Mouse (Mus musculus): ENCODE data around the gene Tmub1. TPM values are rescaled to one million over a fixed set of nuclear protein-coding genes. Genes with fewer than 3 reads are reported as not detected.

The Tmub1 gene
- polyA plus RNA-seq, 1 experiment, result 136 TPM

DNA sequence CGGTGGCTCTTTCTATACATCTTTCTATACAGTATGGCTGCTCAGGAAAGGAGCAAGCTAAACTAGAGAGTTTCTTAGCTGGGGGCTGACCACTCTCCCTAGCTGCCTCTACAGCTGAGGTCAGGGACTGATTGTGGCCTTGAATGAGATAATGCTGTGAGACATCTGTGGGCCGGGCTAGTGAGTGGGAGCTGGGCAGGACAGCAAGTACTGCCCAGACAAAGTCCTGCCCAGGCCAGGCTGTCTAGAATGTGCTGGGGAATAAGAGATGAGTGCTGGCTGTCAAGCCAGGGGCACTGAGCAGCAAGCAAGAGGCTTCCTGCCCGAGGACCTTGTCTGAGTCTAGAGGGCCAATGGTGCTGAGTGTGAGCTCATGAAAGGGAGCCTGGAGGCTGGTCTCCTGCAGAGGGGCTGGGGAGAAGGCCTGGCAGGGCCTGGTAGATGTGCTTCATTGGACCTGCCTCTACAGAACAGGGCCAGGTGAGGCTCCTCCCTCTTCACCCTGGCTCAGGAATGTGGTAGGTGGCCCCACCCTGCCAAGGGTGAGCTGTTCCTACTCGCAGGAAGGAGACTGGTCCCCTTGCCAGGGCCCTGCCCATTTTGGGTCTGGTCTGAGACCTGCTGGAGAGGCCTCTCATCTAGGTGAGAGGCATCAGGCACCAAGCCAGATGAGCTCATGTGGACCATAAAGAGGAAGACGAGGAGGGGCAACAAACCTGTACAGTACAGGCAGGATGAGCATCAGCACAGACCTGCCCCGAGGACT lies 28.0 kb upstream of the Tmub1 start:
- TF ChIP-seq POLR2A (IDR thresholded peaks at IDR 0.05; ENCODE audit: control insufficient read depth, extremely low read depth, insufficient read depth, low read length, poor library complexity) (no peak), CTCF (IDR thresholded peaks at IDR 0.05; ENCODE audit: borderline replicate concordance, control insufficient read depth, extremely low read depth, insufficient read depth, low read length, poor library complexity) (no peak)
- Histone ChIP-seq H3K4me1 (replicated peaks; ENCODE audit: control insufficient read depth, insufficient read depth, low read length) (peaks cover 9% of the 10 kb centered on the region), H3K27me3 (ENCODE audit: control insufficient read depth, insufficient read depth, low read length) (peaks cover 3% of the 10 kb centered on the region; the same call in 1 of the 2 replicates), H3K4me3 (ENCODE audit: control insufficient read depth, insufficient read depth, low read length) (no peak overlapping the region), H3K36me3 (ENCODE audit: control insufficient read depth, insufficient read depth, low read length) (peaks cover 19% of the 10 kb centered on the region), H3K27ac (ENCODE audit: control insufficient read depth, insufficient read depth, low read length) (no peak overlapping the region)
- WGBS, result 96% methylated on average over 6 of the region's 6 CpGs
- DNase-seq, result no peak

- no peak for TF ChIP-seq CTCF (IDR thresholded peaks at IDR 0.05; ENCODE audit: borderline replicate concordance, control insufficient read depth, extremely low read depth, insufficient read depth, low read length, poor library complexity)
- H3K4me3 ChIP-seq (ENCODE audit: control insufficient read depth, insufficient read depth, low read length), result peak overlapping the region; percentile 24
- peak; percentile 56 for DNase-seq
- peaks cover 3% of the 10 kb centered on the region; the same call in 1 of the 2 replicates for H3K27me3 ChIP-seq (ENCODE audit: control insufficient read depth, insufficient read depth, low read length)
- H3K36me3 ChIP-seq (ENCODE audit: control insufficient read depth, insufficient read depth, low read length), result peaks cover 15% of the 10 kb centered on the region
- WGBS, result 2% methylated on average over 67 of the region's 67 CpGs
- peaks cover 9% of the 10 kb centered on the region for H3K4me1 ChIP-seq (replicated peaks; ENCODE audit: control insufficient read depth, insufficient read depth, low read length)
- H3K27ac ChIP-seq (ENCODE audit: control insufficient read depth, insufficient read depth, low read length), result no peak overlapping the region
Observed at GRCm38 (mm10) chr5:24474723-24475261, 27.1 kb upstream of the Tmub1 start.

DNA sequence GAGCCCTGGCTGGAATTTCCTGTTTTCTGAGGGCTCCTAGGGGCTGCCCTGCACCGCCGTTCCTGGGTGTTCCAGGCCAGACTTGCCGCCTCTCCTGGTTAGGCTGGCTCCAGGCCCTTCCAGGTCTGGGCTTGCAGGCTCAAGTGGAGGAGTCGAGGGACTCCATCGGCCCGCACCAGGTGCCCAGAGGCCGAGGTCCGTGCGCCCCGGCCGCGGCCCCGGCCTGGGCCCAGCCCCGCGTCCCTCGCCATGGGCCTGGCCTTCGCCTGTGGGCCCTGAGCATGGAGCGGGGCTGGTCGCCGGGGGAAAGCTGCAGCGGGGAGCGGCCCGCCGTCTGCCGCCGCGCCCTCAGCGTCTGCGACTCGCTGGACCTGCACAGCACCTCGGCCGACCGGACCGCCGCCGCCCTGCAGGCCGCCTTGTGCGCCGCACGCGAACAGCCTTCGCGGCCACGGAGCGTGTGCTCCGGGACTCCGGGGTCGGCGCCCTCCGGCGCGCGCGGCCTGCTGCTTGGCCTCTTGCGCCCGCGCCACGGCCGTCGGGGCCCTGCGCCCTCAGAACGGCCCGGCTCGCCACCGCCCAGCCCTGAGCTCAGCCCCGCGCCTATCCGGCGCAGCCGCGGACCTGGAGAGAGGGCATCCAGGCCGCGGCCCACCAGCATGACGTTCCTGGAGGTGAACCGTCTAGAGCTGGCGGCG lies 26.5 kb upstream of the Tmub1 start:
- 27% methylated on average over 71 of the region's 77 CpGs for WGBS
- TF ChIP-seq POLR2A (IDR thresholded peaks at IDR 0.05; ENCODE audit: control insufficient read depth, extremely low read depth, insufficient read depth, low read length, poor library complexity) (no peak), CTCF (IDR thresholded peaks at IDR 0.05; ENCODE audit: borderline replicate concordance, control insufficient read depth, extremely low read depth, insufficient read depth, low read length, poor library complexity) (no peak)
- peaks cover 9% of the 10 kb centered on the region for H3K4me1 ChIP-seq (replicated peaks; ENCODE audit: control insufficient read depth, insufficient read depth, low read length)
- DNase-seq, result no peak
- H3K4me3 ChIP-seq (ENCODE audit: control insufficient read depth, insufficient read depth, low read length), result peak overlapping the region; percentile 24
- peaks cover 3% of the 10 kb centered on the region; the same call in 1 of the 2 replicates for H3K27me3 ChIP-seq (ENCODE audit: control insufficient read depth, insufficient read depth, low read length)
- peaks cover 11% of the 10 kb centered on the region for H3K36me3 ChIP-seq (ENCODE audit: control insufficient read depth, insufficient read depth, low read length)
- no peak overlapping the region for H3K27ac ChIP-seq (ENCODE audit: control insufficient read depth, insufficient read depth, low read length)

GRCm38 (mm10) chr5:24472884-24473619 lies 25.4 kb upstream of the Tmub1 start:
- Histone ChIP-seq H3K27me3 (ENCODE audit: control insufficient read depth, insufficient read depth, low read length) (peaks cover 3% of the 10 kb centered on the region; the same call in 1 of the 2 replicates), H3K4me3 (ENCODE audit: control insufficient read depth, insufficient read depth, low read length) (no peak overlapping the region), H3K27ac (ENCODE audit: control insufficient read depth, insufficient read depth, low read length) (no peak overlapping the region), H3K36me3 (ENCODE audit: control insufficient read depth, insufficient read depth, low read length) (peaks cover 4% of the 10 kb centered on the region; the same call in 1 of the 2 replicates), H3K4me1 (replicated peaks; ENCODE audit: control insufficient read depth, insufficient read depth, low read length) (peaks cover 9% of the 10 kb centered on the region)
- no peak for DNase-seq
- TF ChIP-seq CTCF (IDR thresholded peaks at IDR 0.05; ENCODE audit: borderline replicate concordance, control insufficient read depth, extremely low read depth, insufficient read depth, low read length, poor library complexity) (no peak), POLR2A (IDR thresholded peaks at IDR 0.05; ENCODE audit: control insufficient read depth, extremely low read depth, insufficient read depth, low read length, poor library complexity) (no peak)
- WGBS, result 89% methylated on average over 7 of the region's 7 CpGs

GRCm38 (mm10) chr5:24470600-24470999 lies 22.9 kb upstream of the Tmub1 start:
- no peak for TF ChIP-seq POLR2A (IDR thresholded peaks at IDR 0.05; ENCODE audit: control insufficient read depth, extremely low read depth, insufficient read depth, low read length, poor library complexity)
- peak; percentile 90 for TF ChIP-seq CTCF (IDR thresholded peaks at IDR 0.05; ENCODE audit: borderline replicate concordance, control insufficient read depth, extremely low read depth, insufficient read depth, low read length, poor library complexity)
- Histone ChIP-seq H3K27ac (ENCODE audit: control insufficient read depth, insufficient read depth, low read length) (no peak overlapping the region), H3K36me3 (ENCODE audit: control insufficient read depth, insufficient read depth, low read length) (no peaks in the 10 kb centered on the region), H3K4me3 (ENCODE audit: control insufficient read depth, insufficient read depth, low read length) (no peak overlapping the region), H3K4me1 (replicated peaks; ENCODE audit: control insufficient read depth, insufficient read depth, low read length) (peaks cover 9% of the 10 kb centered on the region), H3K27me3 (ENCODE audit: control insufficient read depth, insufficient read depth, low read length) (peaks cover 3% of the 10 kb centered on the region; the same call in 1 of the 2 replicates)
- WGBS, result 20% methylated on average over 5 of the region's 5 CpGs
- peak; percentile 81 for DNase-seq

DNA sequence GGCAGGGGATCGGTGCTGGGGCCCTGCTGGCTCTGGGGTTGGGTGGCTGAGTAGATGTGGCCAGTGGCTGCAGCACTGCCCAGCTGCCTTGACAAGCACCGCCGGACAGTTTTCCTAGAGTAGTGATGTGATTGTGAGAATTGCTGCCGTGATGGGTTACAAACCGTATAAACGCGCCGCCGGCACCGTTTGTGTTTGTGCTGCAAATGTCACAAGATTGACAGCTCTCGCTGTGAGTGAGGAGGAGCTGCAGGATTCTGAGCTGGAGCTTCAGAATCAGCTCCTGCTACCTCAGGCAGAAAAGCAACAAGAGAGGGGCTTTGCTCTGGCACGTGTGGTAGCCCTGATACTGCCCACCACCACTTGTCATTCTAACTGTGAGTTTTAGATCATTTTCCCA lies 19.1 kb upstream of the Tmub1 start:
- 95% methylated on average over 12 of the region's 12 CpGs for WGBS

More for the DNA sequence above, 19.1 kb upstream of the Tmub1 start:
- Histone ChIP-seq H3K27me3 (ENCODE audit: control insufficient read depth, insufficient read depth, low read length) (no peaks in the 10 kb centered on the region), H3K36me3 (ENCODE audit: control insufficient read depth, insufficient read depth, low read length) (no peaks in the 10 kb centered on the region), H3K4me1 (replicated peaks; ENCODE audit: control insufficient read depth, insufficient read depth, low read length) (no peaks in the 10 kb centered on the region), H3K27ac (ENCODE audit: control insufficient read depth, insufficient read depth, low read length) (no peak overlapping the region), H3K4me3 (ENCODE audit: control insufficient read depth, insufficient read depth, low read length) (no peak overlapping the region)
- no peak for DNase-seq
- no peak for TF ChIP-seq POLR2A (IDR thresholded peaks at IDR 0.05; ENCODE audit: control insufficient read depth, extremely low read depth, insufficient read depth, low read length, poor library complexity)
- TF ChIP-seq CTCF (IDR thresholded peaks at IDR 0.05; ENCODE audit: borderline replicate concordance, control insufficient read depth, extremely low read depth, insufficient read depth, low read length, poor library complexity), result no peak

All from thymus, adult 2 months (tissue).